Mouse (Mus musculus) adrenal gland, adult 2 months (tissue): ENCODE results near the gene Rbm44. TPM values are rescaled to one million over a fixed set of nuclear protein-coding genes. Genes with fewer than 3 reads are reported as not detected.

Experiments
- DNase-seq: peaks from one replicate; pipeline ENCODE4 v3.0.0; 2021
- polyA plus RNA-seq: library from polyadenylated mRNA; depleted of rRNA; stranded (reverse); fragments of >200 nt; gene quantifications from 2 replicates; pipeline ENCODE4 v1.2.3, GENCODE M21; 2012
- total RNA-seq, 2 experiments: library from RNA; stranded (reverse); gene quantifications; 2 replicates each; pipeline ENCODE4 v1.2.3; 2021

Rbm44 gene
- total and polyA plus RNA-seq, 3 experiments, result not detected

GRCm38 (mm10) chr1:91179086-91179485, 34.2 kb downstream of the Rbm44 start:
- peak; percentile 70 for DNase-seq

- peak; percentile 50 for DNase-seq
Measured at GRCm38 (mm10) chr1:91179533-91180173, 34.8 kb downstream of the Rbm44 start, which contains the start of gene Ramp1. Gene Ramp1, plus strand, starts transcription at chr1:91179822.

GRCm38 (mm10) chr1:91180174-91180565, 35.3 kb downstream of the Rbm44 start:
- DNase-seq, result no peak

- DNase-seq, result no peak
Measured at GRCm38 (mm10) chr1:91180723-91181122, 35.8 kb downstream of the Rbm44 start.

- no peak for DNase-seq
Measured at GRCm38 (mm10) chr1:91181261-91181660, 36.4 kb downstream of the Rbm44 start.

- DNase-seq, result no peak
Measured at GRCm38 (mm10) chr1:91181784-91182450, 37.0 kb downstream of the Rbm44 start.

- DNase-seq, result no peak
Measured at GRCm38 (mm10) chr1:91183305-91183704, 38.4 kb downstream of the Rbm44 start.

GRCm38 (mm10) chr1:91186677-91187076, 41.8 kb downstream of the Rbm44 start:
- no peak for DNase-seq

GRCm38 (mm10) chr1:91187315-91187714, 42.4 kb downstream of the Rbm44 start:
- no peak for DNase-seq

- no peak for DNase-seq
Measured at GRCm38 (mm10) chr1:91187786-91188640, 43.1 kb downstream of the Rbm44 start.

- no peak for DNase-seq
Measured at GRCm38 (mm10) chr1:91188851-91189460, 44.1 kb downstream of the Rbm44 start.

GRCm38 (mm10) chr1:91192184-91192583, 47.3 kb downstream of the Rbm44 start:
- no peak for DNase-seq

GRCm38 (mm10) chr1:91193242-91193641, 48.4 kb downstream of the Rbm44 start:
- DNase-seq, result no peak

- no peak for DNase-seq
Measured at GRCm38 (mm10) chr1:91193680-91194079, 48.8 kb downstream of the Rbm44 start.

GRCm38 (mm10) chr1:91199793-91200192, 54.9 kb downstream of the Rbm44 start:
- no peak for DNase-seq

GRCm38 (mm10) chr1:91201122-91201521, 56.2 kb downstream of the Rbm44 start:
- no peak for DNase-seq

GRCm38 (mm10) chr1:91204221-91204765, 59.4 kb downstream of the Rbm44 start:
- DNase-seq, result no peak

GRCm38 (mm10) chr1:91205651-91206050, 60.8 kb downstream of the Rbm44 start:
- no peak for DNase-seq

GRCm38 (mm10) chr1:91206336-91206735, 61.4 kb downstream of the Rbm44 start:
- DNase-seq, result no peak

- no peak for DNase-seq
Measured at GRCm38 (mm10) chr1:91206873-91207272, 62.0 kb downstream of the Rbm44 start.

GRCm38 (mm10) chr1:91207334-91208074, 62.6 kb downstream of the Rbm44 start:
- DNase-seq, result peak; percentile 28
